Mouse (Mus musculus): ENCODE results near the gene Pgls.

The Pgls gene

DNA sequence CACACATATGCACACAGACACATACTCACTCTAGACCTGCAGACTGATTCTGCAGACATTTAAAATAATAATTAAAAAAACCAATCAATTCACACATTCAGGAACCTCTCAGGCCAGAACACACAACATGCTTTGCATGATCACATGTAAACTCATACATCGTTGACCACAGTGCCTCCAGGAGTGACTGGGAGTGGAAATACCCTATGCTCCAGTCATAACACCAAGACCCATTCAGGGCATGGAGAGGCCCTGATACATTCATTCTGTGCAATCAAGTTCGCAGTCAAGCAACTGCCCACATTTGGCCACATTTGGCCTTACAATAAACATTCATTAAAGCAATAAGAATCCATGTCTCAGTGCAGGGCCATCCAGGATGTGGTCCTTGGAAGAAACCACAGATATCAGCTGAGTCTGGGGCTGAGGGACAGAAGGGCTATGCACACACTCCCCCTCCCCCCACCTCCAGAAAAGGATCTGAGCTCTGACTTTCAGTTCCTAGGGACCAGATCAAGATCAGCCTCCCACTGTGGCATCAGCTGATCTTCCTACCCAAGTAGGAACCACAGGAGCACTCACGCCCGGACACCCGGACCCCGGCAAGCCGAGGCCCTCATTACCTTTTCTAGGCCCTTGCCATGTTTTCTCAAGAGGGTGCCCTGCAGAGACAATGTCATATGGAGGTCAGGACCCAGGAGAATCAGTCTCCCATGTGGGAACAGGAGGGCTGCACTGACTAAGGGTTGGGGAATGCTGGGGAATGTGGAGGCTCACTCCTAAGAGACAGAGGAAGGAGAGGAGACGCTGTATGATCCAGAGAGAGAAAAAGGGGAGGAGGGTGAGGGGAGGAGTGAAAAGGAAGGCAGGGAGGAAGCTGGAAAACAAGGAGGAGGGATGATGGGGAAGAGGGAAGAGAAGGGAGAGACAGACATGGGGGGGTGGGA lies 45.4 kb downstream of the Pgls start:
- DNase-seq (ENCODE audit: low spot score) = no peak

DNA sequence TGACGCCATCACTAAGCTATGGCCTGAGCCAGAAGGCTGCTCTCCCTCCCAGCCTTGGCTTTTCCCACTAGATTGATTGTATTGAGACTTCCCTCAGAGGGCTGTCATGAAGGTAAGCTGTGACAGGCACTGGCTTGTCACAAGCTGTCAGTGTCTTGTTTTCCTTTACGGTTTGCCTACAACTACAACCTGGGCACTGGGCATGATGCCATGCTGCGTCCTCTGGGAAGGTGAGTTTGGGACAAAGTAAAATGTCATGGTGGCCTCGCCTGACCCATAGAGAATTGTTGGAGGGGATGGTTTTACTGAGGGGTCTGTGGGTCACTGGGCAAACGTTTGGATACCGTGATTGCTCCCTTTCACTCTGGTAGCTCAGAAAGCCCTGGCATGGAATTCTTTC lies 46.3 kb downstream of the Pgls start:
- no peak for DNase-seq (ENCODE audit: low spot score)

DNA sequence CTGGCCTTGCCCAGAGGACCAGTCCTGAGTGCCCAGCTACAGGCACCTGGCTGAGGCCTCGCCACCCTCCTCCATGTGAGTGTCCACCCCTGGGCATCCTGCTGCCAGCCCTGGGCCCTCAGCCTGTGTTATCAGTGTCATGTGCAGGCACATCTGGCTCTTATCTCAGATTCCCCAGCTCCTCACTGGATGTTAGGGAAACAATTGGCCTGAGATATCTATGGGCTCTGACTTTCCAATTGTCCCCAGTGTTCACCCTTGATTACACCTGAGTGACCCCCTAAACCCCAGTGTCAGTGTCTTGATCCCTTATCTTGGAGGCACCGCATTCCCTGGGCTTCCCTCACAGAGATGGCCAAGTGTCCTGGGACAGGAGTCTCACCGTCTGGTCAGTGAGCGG lies 47.3 kb downstream of the Pgls start:
- DNase-seq (ENCODE audit: low spot score) = no peak

DNA sequence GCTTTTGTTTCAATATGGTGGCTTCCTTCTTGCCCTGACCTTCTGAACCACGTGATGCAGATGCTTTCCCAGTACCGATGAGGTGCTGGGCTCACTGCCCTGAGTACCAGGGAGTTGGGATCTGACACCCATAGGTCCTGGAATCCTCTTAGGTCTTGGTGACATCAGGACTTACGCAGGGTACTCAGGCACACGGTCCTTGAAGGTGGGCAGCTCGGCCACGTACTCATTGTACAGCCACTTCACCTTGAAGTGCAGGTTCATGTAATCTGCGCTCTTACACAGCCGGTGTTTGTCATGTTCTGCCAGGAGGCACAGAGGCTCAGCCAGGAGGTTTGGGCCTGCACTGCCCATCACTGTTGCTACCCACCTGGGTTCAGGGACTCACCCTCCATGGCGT lies 53.5 kb downstream of the Pgls start:
- no peak for DNase-seq (ENCODE audit: low spot score)
